Mouse (Mus musculus): ENCODE data around the gene Slc15a1.

Gene Slc15a1

GRCm38 (mm10) chr14:121492328-121492727, 12.7 kb downstream of the Slc15a1 start:
- no peak for DNase-seq (ENCODE audit: low read depth, low spot score)

- no peak for DNase-seq (ENCODE audit: low read depth, low spot score)
Observed at GRCm38 (mm10) chr14:121485722-121486121, 19.3 kb downstream of the Slc15a1 start.

- no peak for DNase-seq (ENCODE audit: low read depth, low spot score)
Observed at GRCm38 (mm10) chr14:121484436-121484835, 20.6 kb downstream of the Slc15a1 start.

GRCm38 (mm10) chr14:121482181-121482580, 22.9 kb downstream of the Slc15a1 start:
- DNase-seq (ENCODE audit: low read depth, low spot score): no peak

- no peak for DNase-seq (ENCODE audit: low read depth, low spot score)
Observed at GRCm38 (mm10) chr14:121481591-121481990, 23.5 kb downstream of the Slc15a1 start.

- no peak for DNase-seq (ENCODE audit: low read depth, low spot score)
Observed at GRCm38 (mm10) chr14:121479096-121479495, 26.0 kb downstream of the Slc15a1 start.

- no peak for DNase-seq (ENCODE audit: low read depth, low spot score)
Observed at GRCm38 (mm10) chr14:121477925-121478693, 26.9 kb downstream of the Slc15a1 start.

GRCm38 (mm10) chr14:121473869-121474268, 31.2 kb downstream of the Slc15a1 start:
- no peak for DNase-seq (ENCODE audit: low read depth, low spot score)

- no peak for DNase-seq (ENCODE audit: low read depth, low spot score)
Observed at GRCm38 (mm10) chr14:121471545-121472121, 33.4 kb downstream of the Slc15a1 start.

- DNase-seq (ENCODE audit: low read depth, low spot score): no peak
Observed at GRCm38 (mm10) chr14:121469601-121470000, 35.5 kb downstream of the Slc15a1 start.

GRCm38 (mm10) chr14:121467646-121468045, 37.4 kb downstream of the Slc15a1 start:
- no peak for DNase-seq (ENCODE audit: low read depth, low spot score)

GRCm38 (mm10) chr14:121466501-121466900, 38.6 kb downstream of the Slc15a1 start:
- DNase-seq (ENCODE audit: low read depth, low spot score): no peak

GRCm38 (mm10) chr14:121464318-121464717, 40.7 kb downstream of the Slc15a1 start:
- DNase-seq (ENCODE audit: low read depth, low spot score): no peak

- DNase-seq (ENCODE audit: low read depth, low spot score): no peak
Observed at GRCm38 (mm10) chr14:121462756-121463155, 42.3 kb downstream of the Slc15a1 start.

- DNase-seq (ENCODE audit: low read depth, low spot score): no peak
Observed at GRCm38 (mm10) chr14:121460966-121461365, 44.1 kb downstream of the Slc15a1 start.

- no peak for DNase-seq (ENCODE audit: low read depth, low spot score)
Observed at GRCm38 (mm10) chr14:121458521-121458920, 46.5 kb downstream of the Slc15a1 start.

- no peak for DNase-seq (ENCODE audit: low read depth, low spot score)
Observed at GRCm38 (mm10) chr14:121457536-121457935, 47.5 kb downstream of the Slc15a1 start.

- no peak for DNase-seq (ENCODE audit: low read depth, low spot score)
Observed at GRCm38 (mm10) chr14:121456416-121457285, 48.4 kb downstream of the Slc15a1 start.

GRCm38 (mm10) chr14:121455976-121456375, 49.1 kb downstream of the Slc15a1 start:
- no peak for DNase-seq (ENCODE audit: low read depth, low spot score)

- DNase-seq (ENCODE audit: low read depth, low spot score): no peak
Observed at GRCm38 (mm10) chr14:121455527-121455926, 49.5 kb downstream of the Slc15a1 start.

- DNase-seq (ENCODE audit: low read depth, low spot score): no peak
Observed at GRCm38 (mm10) chr14:121453130-121453529, 51.9 kb downstream of the Slc15a1 start.

GRCm38 (mm10) chr14:121452227-121452626, 52.8 kb downstream of the Slc15a1 start:
- no peak for DNase-seq (ENCODE audit: low read depth, low spot score)

All from telencephalon, adult 2 months (tissue).